Mouse (Mus musculus): ENCODE measurements around the gene Adtrp. TPM values are rescaled to one million over a fixed set of nuclear protein-coding genes. Genes with fewer than 3 reads are reported as not detected.

Gene Adtrp
- polyA plus RNA-seq, 1 experiment from 2014 or later: 0.89 TPM

DNA sequence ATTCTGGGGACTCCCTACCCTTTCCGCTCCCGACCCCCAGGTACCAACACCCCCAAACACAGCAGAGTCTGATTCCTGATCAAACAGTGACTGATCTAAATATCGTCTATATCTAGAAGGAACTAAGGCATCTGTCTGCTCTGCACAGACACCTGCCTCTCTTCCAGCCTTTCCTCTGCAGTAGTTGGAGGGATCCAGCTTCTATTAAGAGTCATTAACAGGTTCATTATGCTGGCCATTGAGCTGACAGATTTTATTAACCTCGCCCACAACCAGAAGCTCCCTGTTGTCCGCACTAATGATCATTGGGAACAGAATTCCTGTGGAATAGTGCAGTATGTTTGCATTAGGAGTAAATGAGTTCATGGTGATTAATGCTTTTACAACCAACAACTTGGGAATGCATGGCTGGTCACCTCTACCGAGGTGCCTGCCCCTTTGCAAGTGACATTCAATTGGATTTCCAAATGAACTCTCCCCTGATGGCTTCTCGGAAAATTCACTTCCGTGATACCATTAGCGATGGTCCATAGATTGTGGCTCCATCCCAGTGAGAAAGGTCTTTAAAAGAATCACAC, 67.8 kb downstream of the Adtrp start:
- Histone ChIP-seq H3K27me3 (replicated peaks; ENCODE audit: control insufficient read depth, insufficient read depth, low read length) (no peaks in the 10 kb centered on the region), H3K36me3 (ENCODE audit: control insufficient read depth, insufficient read depth, low read length) (no peaks in the 10 kb centered on the region), H3K9me3 (ENCODE audit: control insufficient read depth, low read length) (no peaks in the 10 kb centered on the region), H3K4me3 (ENCODE audit: low read depth, low read length) (no peak overlapping the region), H3K27ac (ENCODE audit: low read depth, low read length) (no peak overlapping the region), H3K4me1 (replicated peaks; ENCODE audit: control insufficient read depth, insufficient read depth, low read length) (no peaks in the 10 kb centered on the region), H3K9ac (ENCODE audit: low read depth, low read length) (no peak overlapping the region), H3K4me2 (no peak overlapping the region)
- no peak for ATAC-seq (replicated peaks; ENCODE audit: low FRiP score)
- DNase-seq (ENCODE audit: low spot score): no peak
- 80% methylated on average over 9 of the region's 9 CpGs for WGBS

DNA sequence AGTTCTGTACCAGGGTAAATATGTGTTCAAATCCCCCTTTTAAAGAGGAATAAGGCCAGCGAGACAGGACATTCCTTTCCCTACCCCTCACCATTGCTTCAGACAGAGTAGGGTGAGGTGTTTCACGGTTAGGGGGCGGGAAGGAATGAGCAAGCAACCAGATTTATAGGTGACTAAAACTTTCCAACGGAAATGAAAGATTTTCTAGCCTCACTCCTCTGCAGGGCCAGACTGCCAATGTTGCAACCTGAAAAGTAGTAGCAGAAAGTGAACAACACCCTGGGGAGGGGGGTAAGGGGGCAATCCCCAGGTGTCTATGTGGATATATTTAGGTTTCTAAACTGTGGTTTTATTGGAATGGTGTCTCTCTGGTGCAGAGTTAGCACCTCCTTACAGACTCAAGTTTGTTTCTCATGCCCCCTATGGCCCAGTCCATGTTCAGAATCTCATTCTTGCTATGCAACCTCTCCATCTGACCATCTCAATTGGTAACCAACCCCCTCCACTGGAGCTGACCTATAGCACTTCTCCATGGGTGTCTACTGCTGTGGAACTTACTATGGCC, 73.6 kb downstream of the Adtrp start:
- no peaks in the 10 kb centered on the region for H3K27me3 ChIP-seq (replicated peaks; ENCODE audit: control insufficient read depth, insufficient read depth, low read length)
- H3K9me3 ChIP-seq (ENCODE audit: control insufficient read depth, low read length): no peaks in the 10 kb centered on the region
- 81% methylated on average over 4 of the region's 4 CpGs for WGBS
- H3K4me1 ChIP-seq (replicated peaks; ENCODE audit: control insufficient read depth, insufficient read depth, low read length): no peaks in the 10 kb centered on the region
- ATAC-seq (replicated peaks; ENCODE audit: low FRiP score): no peak
- H3K4me2 ChIP-seq: no peak overlapping the region
- no peak overlapping the region for H3K27ac ChIP-seq (ENCODE audit: low read depth, low read length)
- H3K36me3 ChIP-seq (ENCODE audit: control insufficient read depth, insufficient read depth, low read length): no peaks in the 10 kb centered on the region
- no peak overlapping the region for H3K9ac ChIP-seq (ENCODE audit: low read depth, low read length)
- no peak for DNase-seq (ENCODE audit: low spot score)
- H3K4me3 ChIP-seq (ENCODE audit: low read depth, low read length): no peak overlapping the region

DNA sequence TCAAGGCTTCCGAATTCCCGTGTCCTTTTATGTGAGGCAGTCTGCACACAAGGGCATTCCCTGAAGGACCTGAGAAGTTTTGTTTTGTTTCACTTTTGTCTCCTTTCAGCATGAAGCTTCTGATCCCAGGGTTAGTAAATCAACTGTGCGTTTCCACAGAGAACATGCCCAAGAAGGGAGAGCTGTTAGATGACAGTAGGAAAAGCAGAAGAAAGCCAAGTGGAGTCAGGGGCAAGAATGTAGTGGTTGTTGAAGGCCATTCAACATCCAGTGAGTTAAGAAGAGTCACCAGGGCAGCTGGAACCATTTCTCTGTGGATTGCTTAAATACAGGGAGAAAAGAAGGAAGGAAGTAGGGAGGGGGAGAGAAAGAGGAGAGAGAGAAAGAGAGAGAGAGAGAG, 76.4 kb downstream of the Adtrp start:
- H3K9me3 ChIP-seq (ENCODE audit: control insufficient read depth, low read length): no peaks in the 10 kb centered on the region
- no peaks in the 10 kb centered on the region for H3K4me1 ChIP-seq (replicated peaks; ENCODE audit: control insufficient read depth, insufficient read depth, low read length)
- no peaks in the 10 kb centered on the region for H3K27me3 ChIP-seq (replicated peaks; ENCODE audit: control insufficient read depth, insufficient read depth, low read length)
- DNase-seq (ENCODE audit: low spot score) (no peak), ATAC-seq (replicated peaks; ENCODE audit: low FRiP score) (no peak)
- no peak overlapping the region for H3K4me2 ChIP-seq
- 74% methylated on average over 3 of the region's 3 CpGs for WGBS
- H3K4me3 ChIP-seq (ENCODE audit: low read depth, low read length): no peak overlapping the region
- H3K27ac ChIP-seq (ENCODE audit: low read depth, low read length): no peak overlapping the region
- H3K36me3 ChIP-seq (ENCODE audit: control insufficient read depth, insufficient read depth, low read length): no peaks in the 10 kb centered on the region
- no peak overlapping the region for H3K9ac ChIP-seq (ENCODE audit: low read depth, low read length)

DNA sequence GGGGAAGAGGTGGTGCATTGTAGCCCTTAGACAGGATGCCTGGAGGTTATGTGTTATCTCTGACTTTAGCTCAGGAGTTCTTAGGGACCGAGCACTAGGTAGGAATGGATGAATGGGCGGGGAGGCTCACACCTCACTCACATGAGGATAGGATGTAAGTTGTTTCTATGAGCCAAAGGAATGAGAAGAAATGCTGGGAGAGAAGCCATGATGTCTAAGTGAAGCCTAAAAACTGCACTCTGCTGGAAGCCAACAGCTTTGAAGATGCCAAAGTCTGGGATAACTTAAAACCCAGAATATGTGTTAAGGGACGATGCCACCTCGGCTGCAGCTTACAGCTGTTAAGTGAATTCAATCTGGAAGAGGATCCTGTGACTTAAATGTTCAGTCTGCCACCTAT, 79.5 kb downstream of the Adtrp start:
- H3K4me2 ChIP-seq: no peak overlapping the region

DNA sequence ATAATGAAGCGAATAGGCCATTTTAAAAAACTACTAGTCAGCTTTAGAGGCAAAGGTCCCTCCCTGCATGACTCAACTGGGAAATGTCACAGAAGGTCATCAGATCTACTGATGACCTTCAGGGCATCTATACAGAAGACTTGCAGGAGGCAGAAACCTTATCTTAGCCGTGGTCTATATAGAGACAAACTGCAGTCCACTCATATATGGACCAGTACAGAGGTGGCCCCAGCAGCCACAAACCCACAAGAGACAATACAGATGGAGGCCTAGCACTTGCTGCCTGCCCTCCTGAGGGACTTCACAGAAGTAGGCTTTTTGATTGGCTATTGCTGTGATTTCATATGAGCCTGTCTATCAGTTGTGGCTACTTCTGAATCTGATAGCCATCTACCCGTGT, 85.5 kb downstream of the Adtrp start:
- ATAC-seq (replicated peaks; ENCODE audit: low FRiP score): no peak
- H3K27me3 ChIP-seq (replicated peaks; ENCODE audit: control insufficient read depth, insufficient read depth, low read length): no peaks in the 10 kb centered on the region; the same call in 1 of the 2 replicates
- no peaks in the 10 kb centered on the region for H3K36me3 ChIP-seq (ENCODE audit: control insufficient read depth, insufficient read depth, low read length)
- no peaks in the 10 kb centered on the region for H3K9me3 ChIP-seq (ENCODE audit: control insufficient read depth, low read length)
- H3K4me3 ChIP-seq (ENCODE audit: low read depth, low read length): no peak overlapping the region
- H3K4me2 ChIP-seq: no peak overlapping the region
- H3K27ac ChIP-seq (ENCODE audit: low read depth, low read length): no peak overlapping the region
- H3K9ac ChIP-seq (ENCODE audit: low read depth, low read length): no peak overlapping the region
- 72% methylated on average over 3 of the region's 3 CpGs for WGBS
- H3K4me1 ChIP-seq (replicated peaks; ENCODE audit: control insufficient read depth, insufficient read depth, low read length): no peaks in the 10 kb centered on the region
- DNase-seq (ENCODE audit: low spot score): no peak

More for the DNA sequence above, 79.5 kb downstream of the Adtrp start:
- ATAC-seq (replicated peaks; ENCODE audit: low FRiP score): no peak
- 86% methylated on average over 4 of the region's 4 CpGs for WGBS
- H3K27me3 ChIP-seq (replicated peaks; ENCODE audit: control insufficient read depth, insufficient read depth, low read length): no peaks in the 10 kb centered on the region; the same call in 1 of the 2 replicates
- H3K27ac ChIP-seq (ENCODE audit: low read depth, low read length): no peak overlapping the region
- H3K9ac ChIP-seq (ENCODE audit: low read depth, low read length): no peak overlapping the region
- no peaks in the 10 kb centered on the region for H3K36me3 ChIP-seq (ENCODE audit: control insufficient read depth, insufficient read depth, low read length)
- no peak overlapping the region for H3K4me3 ChIP-seq (ENCODE audit: low read depth, low read length)
- no peaks in the 10 kb centered on the region for H3K4me1 ChIP-seq (replicated peaks; ENCODE audit: control insufficient read depth, insufficient read depth, low read length)
- DNase-seq (ENCODE audit: low spot score): no peak
- H3K9me3 ChIP-seq (ENCODE audit: control insufficient read depth, low read length): no peaks in the 10 kb centered on the region

DNA sequence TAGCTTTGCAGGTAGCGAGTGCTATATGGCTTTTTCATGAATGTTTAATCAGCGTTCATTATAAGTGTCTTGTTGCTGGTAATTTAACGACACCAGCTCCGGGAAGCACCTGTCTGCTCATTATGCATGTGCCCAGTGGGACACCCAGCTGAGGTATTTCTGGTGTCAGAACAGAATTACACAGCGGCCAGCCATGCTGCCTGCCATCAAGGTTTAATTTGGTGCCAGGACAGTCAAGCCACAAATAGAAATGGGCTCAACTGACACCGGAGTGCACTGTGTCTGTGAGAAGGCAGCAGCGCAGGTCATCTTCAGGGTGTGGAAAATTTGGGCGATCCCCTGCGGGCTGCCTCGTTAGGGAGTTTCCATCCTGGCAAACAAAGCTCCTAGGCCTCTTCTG, 87.0 kb downstream of the Adtrp start:
- WGBS: 66% methylated on average over 10 of the region's 10 CpGs
- H3K36me3 ChIP-seq (ENCODE audit: control insufficient read depth, insufficient read depth, low read length): no peaks in the 10 kb centered on the region
- H3K27ac ChIP-seq (ENCODE audit: low read depth, low read length): no peak overlapping the region
- no peaks in the 10 kb centered on the region; the same call in 1 of the 2 replicates for H3K27me3 ChIP-seq (replicated peaks; ENCODE audit: control insufficient read depth, insufficient read depth, low read length)
- ATAC-seq (replicated peaks; ENCODE audit: low FRiP score): no peak
- no peaks in the 10 kb centered on the region for H3K9me3 ChIP-seq (ENCODE audit: control insufficient read depth, low read length)
- H3K4me3 ChIP-seq (ENCODE audit: low read depth, low read length): no peak overlapping the region
- H3K4me1 ChIP-seq (replicated peaks; ENCODE audit: control insufficient read depth, insufficient read depth, low read length): no peaks in the 10 kb centered on the region
- no peak overlapping the region for H3K9ac ChIP-seq (ENCODE audit: low read depth, low read length)
- no peak overlapping the region for H3K4me2 ChIP-seq
- DNase-seq (ENCODE audit: low spot score): no peak

DNA sequence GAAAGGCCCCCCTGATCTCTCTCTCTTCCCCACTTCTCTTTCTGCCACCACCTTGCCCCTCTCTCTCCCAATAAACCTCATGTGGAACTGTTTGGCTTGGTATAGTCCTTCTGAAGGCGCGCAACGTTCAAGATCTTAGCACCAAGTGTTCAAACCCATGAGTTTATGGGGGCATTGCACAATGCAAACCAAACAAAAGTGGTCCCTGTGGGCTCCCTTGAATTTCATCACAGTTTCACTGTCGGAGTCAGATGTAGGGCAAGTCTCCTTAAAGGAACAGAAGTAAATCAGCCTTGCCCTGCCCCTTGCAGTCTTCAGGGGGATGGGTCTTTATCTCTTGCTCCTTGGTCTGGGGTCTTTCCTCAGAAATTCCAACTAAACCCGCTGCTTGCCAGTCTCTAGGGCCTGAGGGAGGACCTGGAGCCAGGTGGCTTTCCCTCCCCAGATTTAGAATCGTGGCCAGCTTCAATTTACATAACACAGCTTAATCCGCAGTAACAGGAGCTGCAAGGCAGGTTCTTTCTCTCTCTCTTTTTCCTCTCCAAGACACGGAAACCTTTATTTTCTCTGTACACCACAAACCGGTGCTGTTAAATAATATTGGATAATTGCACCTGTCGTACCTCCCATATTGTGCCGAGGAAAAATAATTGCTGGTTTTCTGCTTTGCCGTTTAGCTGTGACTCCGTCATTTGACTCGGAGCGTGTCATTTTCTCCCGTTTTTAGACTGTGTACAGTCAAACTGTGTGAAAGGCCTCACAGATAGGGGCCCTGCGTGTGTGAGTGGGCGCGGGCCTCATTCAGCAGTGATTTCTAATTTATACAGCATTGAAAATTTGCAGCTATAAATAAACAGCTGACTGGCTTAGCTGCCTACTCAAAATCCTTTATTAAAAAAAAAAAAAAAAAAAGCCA, 88.7 kb downstream of the Adtrp start:
- DNase-seq (ENCODE audit: low spot score): no peak
- Histone ChIP-seq H3K27me3 (replicated peaks; ENCODE audit: control insufficient read depth, insufficient read depth, low read length) (no peaks in the 10 kb centered on the region), H3K27ac (ENCODE audit: low read depth, low read length) (no peak overlapping the region), H3K4me3 (ENCODE audit: low read depth, low read length) (no peak overlapping the region), H3K4me1 (replicated peaks; ENCODE audit: control insufficient read depth, insufficient read depth, low read length) (no peaks in the 10 kb centered on the region), H3K36me3 (ENCODE audit: control insufficient read depth, insufficient read depth, low read length) (no peaks in the 10 kb centered on the region), H3K9ac (ENCODE audit: low read depth, low read length) (no peak overlapping the region), H3K9me3 (ENCODE audit: control insufficient read depth, low read length) (no peaks in the 10 kb centered on the region), H3K4me2 (no peak overlapping the region)
- 63% methylated on average over 19 of the region's 19 CpGs for WGBS
- ATAC-seq (replicated peaks; ENCODE audit: low FRiP score): no peak

DNA sequence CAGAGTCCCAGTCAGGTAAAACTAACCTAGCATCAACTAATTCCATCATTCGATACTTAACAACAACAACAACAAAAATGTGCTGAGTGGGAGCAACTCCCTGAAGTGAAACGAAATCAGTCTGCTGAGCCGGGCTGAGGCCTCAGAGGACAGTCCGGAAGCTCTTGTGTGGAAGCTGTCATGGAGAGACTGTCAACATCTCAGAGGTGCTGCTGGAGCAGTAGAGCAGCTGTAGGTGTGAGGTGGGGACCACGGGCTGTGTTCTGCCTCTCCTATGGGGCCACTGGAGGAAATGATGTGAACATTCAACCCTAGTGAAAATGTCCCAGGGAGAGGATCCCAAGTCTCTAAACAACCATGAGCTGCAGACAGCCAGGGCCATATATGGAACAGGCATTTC, 94.4 kb downstream of the Adtrp start:
- Histone ChIP-seq H3K4me1 (replicated peaks; ENCODE audit: control insufficient read depth, insufficient read depth, low read length) (no peaks in the 10 kb centered on the region), H3K9me3 (ENCODE audit: control insufficient read depth, low read length) (no peaks in the 10 kb centered on the region), H3K4me3 (ENCODE audit: low read depth, low read length) (no peak overlapping the region), H3K36me3 (ENCODE audit: control insufficient read depth, insufficient read depth, low read length) (no peaks in the 10 kb centered on the region), H3K9ac (ENCODE audit: low read depth, low read length) (no peak overlapping the region), H3K27me3 (replicated peaks; ENCODE audit: control insufficient read depth, insufficient read depth, low read length) (no peaks in the 10 kb centered on the region), H3K4me2 (no peak overlapping the region), H3K27ac (ENCODE audit: low read depth, low read length) (no peak overlapping the region)
- 77% methylated on average over 5 of the region's 5 CpGs for WGBS
- ATAC-seq (replicated peaks; ENCODE audit: low FRiP score): no peak
- no peak for DNase-seq (ENCODE audit: low spot score)
